Mouse (Mus musculus) c-Kit-positive CD71-positive TER-119-positive erythroid progenitor cells, embryonic 14.5 days (primary cell): ENCODE results near the gene Adamts17.

Experiments used
- DNase-seq: peaks from one replicate; pipeline ENCODE4 v3.0.0-alpha.2; 2013; ENCODE audit warnings: low spot score

Adamts17 gene

GRCm38 (mm10) chr7:66839463-66840007, at the start of gene Adamts17:
Gene Adamts17 (plus strand): TSS chr7:66839735.
- DNase-seq = peak; percentile 60

GRCm38 (mm10) chr7:66789860-66790748, 49.4 kb upstream of the Adamts17 start:
- no peak for DNase-seq

- no peak for DNase-seq
These were observed 48.5 kb upstream of the Adamts17 start for GRCm38 (mm10) chr7:66791022-66791421.

GRCm38 (mm10) chr7:66796909-66797308, 42.6 kb upstream of the Adamts17 start:
- no peak for DNase-seq

GRCm38 (mm10) chr7:66797345-66797744, 42.2 kb upstream of the Adamts17 start:
- DNase-seq = no peak

- DNase-seq = no peak
These were observed 40.7 kb upstream of the Adamts17 start for GRCm38 (mm10) chr7:66798826-66799225.

- DNase-seq = no peak
These were observed 38.8 kb upstream of the Adamts17 start for GRCm38 (mm10) chr7:66800784-66801183.

- DNase-seq = no peak
These were observed 37.8 kb upstream of the Adamts17 start for GRCm38 (mm10) chr7:66801785-66802184.

GRCm38 (mm10) chr7:66803798-66804197, 35.7 kb upstream of the Adamts17 start:
- no peak for DNase-seq

GRCm38 (mm10) chr7:66806801-66807200, 32.7 kb upstream of the Adamts17 start:
- no peak for DNase-seq

GRCm38 (mm10) chr7:66810436-66810835, 29.1 kb upstream of the Adamts17 start:
- DNase-seq = no peak

- no peak for DNase-seq
These were observed 28.2 kb upstream of the Adamts17 start for GRCm38 (mm10) chr7:66811294-66811693.

- DNase-seq = no peak
These were observed 27.2 kb upstream of the Adamts17 start for GRCm38 (mm10) chr7:66812289-66812688.

GRCm38 (mm10) chr7:66812737-66813136, 26.8 kb upstream of the Adamts17 start:
- DNase-seq = no peak

- no peak for DNase-seq
These were observed 26.4 kb upstream of the Adamts17 start for GRCm38 (mm10) chr7:66813172-66813571.

- no peak for DNase-seq
These were observed 24.0 kb upstream of the Adamts17 start for GRCm38 (mm10) chr7:66815526-66815925.

GRCm38 (mm10) chr7:66820034-66820433, 19.5 kb upstream of the Adamts17 start:
- no peak for DNase-seq

- DNase-seq = no peak
These were observed 8.7 kb upstream of the Adamts17 start for GRCm38 (mm10) chr7:66830803-66831202.

- no peak for DNase-seq
These were observed 8.2 kb upstream of the Adamts17 start for GRCm38 (mm10) chr7:66831295-66831694.

GRCm38 (mm10) chr7:66840008-66840719, 629 bp downstream of the Adamts17 start:
- no peak for DNase-seq

GRCm38 (mm10) chr7:66841165-66841564, 1.6 kb downstream of the Adamts17 start:
- no peak for DNase-seq

- DNase-seq = no peak
These were observed 2.5 kb downstream of the Adamts17 start for GRCm38 (mm10) chr7:66842021-66842420.

GRCm38 (mm10) chr7:66843846-66844245, 4.3 kb downstream of the Adamts17 start:
- no peak for DNase-seq
